Mouse (Mus musculus): ENCODE results near the gene Myh3.

DNA sequence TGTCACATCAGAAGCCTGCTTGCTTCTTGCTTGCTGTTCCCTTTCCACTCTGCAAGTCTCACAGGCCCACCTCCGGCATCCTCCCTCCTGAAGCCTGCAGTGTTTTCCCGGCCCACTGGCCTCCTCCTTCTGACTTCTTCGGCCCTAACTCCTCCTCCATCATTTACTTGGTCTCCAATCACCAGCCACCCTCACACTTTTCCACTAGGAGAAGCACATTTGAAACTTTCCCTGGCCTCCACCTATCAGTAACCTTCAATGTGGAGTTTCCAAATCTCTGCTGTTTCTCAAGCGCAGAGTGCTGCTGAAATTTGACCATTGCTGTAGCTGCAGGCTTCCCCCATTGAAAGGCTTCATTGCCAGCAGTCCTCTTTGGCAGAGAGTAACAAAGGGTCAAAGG is 63.9 kb downstream of the Myh3 start:
- no peak for TF ChIP-seq CTCF (IDR thresholded peaks at IDR 0.05)
- TF ChIP-seq EP300 (IDR thresholded peaks at IDR 0.05) = no peak
